Mouse (Mus musculus) limb, embryonic 11.5 days (tissue): ENCODE results near the gene Naif1. TPM values are rescaled to one million over a fixed set of nuclear protein-coding genes. Genes with fewer than 3 reads are reported as not detected.

Experiments used
- ATAC-seq: fragments of 200-750 bp; cut with Nextera tagmentation; 2 replicates; pipeline ENCODE4 v1.8.0; 2017; ENCODE audit warnings: low read depth; ENCODE audit not compliant: insufficient number of reproducible peaks, low FRiP score, low TSS enrichment
- DNase-seq: peaks from one replicate; pipeline ENCODE4 v3.0.0-alpha.2; 2015; ENCODE audit warnings: low spot score
- H3K27ac ChIP-seq: fragments of 300-500 bp; sonication (generic); replicated peaks from 2 replicates; pipeline ENCODE4 v1.5.1; 2014; ENCODE audit warnings: low read depth, mild to moderate bottlenecking, low read length
- H3K27me3 ChIP-seq: fragments of 300-500 bp; sonication (generic); 2 replicates; pipeline ENCODE4 v1.6.1; 2014; ENCODE audit warnings: mild to moderate bottlenecking, low read length, mixed read lengths; ENCODE audit not compliant: control insufficient read depth, insufficient read depth
- H3K36me3 ChIP-seq: fragments of 300-500 bp; sonication (generic); 2 replicates; pipeline ENCODE4 v1.6.1; 2014; ENCODE audit warnings: mild to moderate bottlenecking, low read length, moderate library complexity, mixed read lengths; ENCODE audit not compliant: control insufficient read depth, insufficient read depth
- H3K4me1 ChIP-seq: fragments of 300-500 bp; sonication (generic); 2 replicates; pipeline ENCODE4 v1.6.1; 2014; ENCODE audit warnings: low read length, mixed read lengths; ENCODE audit not compliant: control insufficient read depth, insufficient read depth
- H3K4me2 ChIP-seq: fragments of 300-500 bp; sonication (generic); 2 replicates; pipeline ENCODE4 v1.6.1; 2014; ENCODE audit warnings: low read depth, mild to moderate bottlenecking, moderate library complexity; ENCODE audit not compliant: severe bottlenecking
- H3K4me3 ChIP-seq: fragments of 300-500 bp; sonication (generic); 2 replicates; pipeline ENCODE4 v1.5.1; 2014; ENCODE audit warnings: low read depth, low read length
- H3K9ac ChIP-seq: fragments of 300-500 bp; sonication (generic); 2 replicates; pipeline ENCODE4 v1.6.1; 2014; ENCODE audit warnings: mild to moderate bottlenecking, low read length
- H3K9me3 ChIP-seq: fragments of 300-500 bp; sonication (generic); 2 replicates; pipeline ENCODE4 v1.6.1; 2016; ENCODE audit warnings: low read length; ENCODE audit not compliant: control insufficient read depth
- WGBS: fragments of 180-500 bp; shearing (Covaris S2); extraction: QIAGEN DNeasy Blood & Tissue Kit; methylation state at CpG from one replicate; pipeline ENCODE4 v1.1.7; 2014; 5-methylcytosine and 5-hydroxymethylcytosine counted together
- polyA plus RNA-seq: library from polyadenylated mRNA; unstranded; fragments of >200 nt; fragmentation: Nextera tagmentation; extraction: Ambion mirVana; gene quantifications from 2 replicates; pipeline ENCODE4 v1.2.1, GENCODE M21; 2014

Naif1 gene
- polyA plus RNA-seq, 1 experiment from 2014 or later: 5.6 TPM

GRCm38 (mm10) chr2:32445535-32445934 lies 4.7 kb upstream of the Naif1 start:
- H3K9me3 ChIP-seq: no peaks in the 10 kb centered on the region; the same call in 1 of the 2 replicates
- no peak overlapping the region for H3K4me2 ChIP-seq
- no peak overlapping the region for H3K27ac ChIP-seq
- no peak overlapping the region for H3K9ac ChIP-seq
- 0 out of 2 replicates have a peak, but pooled peaks cover 3% of the 10 kb centered on the region for H3K4me1 ChIP-seq
- ATAC-seq (no peak), DNase-seq (no peak)
- H3K36me3 ChIP-seq: no peaks in the 10 kb centered on the region
- H3K4me3 ChIP-seq: no peak overlapping the region
- H3K27me3 ChIP-seq: no peaks in the 10 kb centered on the region
- WGBS: 68% methylated on average over 1 of the region's 1 CpGs

- Histone ChIP-seq H3K27me3 (no peaks in the 10 kb centered on the region), H3K9ac (no peak overlapping the region), H3K4me1 (peaks cover 7% of the 10 kb centered on the region; the same call in 1 of the 2 replicates), H3K36me3 (no peaks in the 10 kb centered on the region), H3K9me3 (no peaks in the 10 kb centered on the region; the same call in 1 of the 2 replicates), H3K4me2 (no peak overlapping the region), H3K27ac (0 out of 2 replicates have a peak overlapping the region, but pooled peaks have one; percentile 42), H3K4me3 (no peak overlapping the region)
- no peak for DNase-seq
- 83% methylated on average over 9 of the region's 9 CpGs for WGBS
- ATAC-seq: no peak
These were observed 2.9 kb upstream of the Naif1 start for GRCm38 (mm10) chr2:32447264-32447936.

- no peaks in the 10 kb centered on the region for H3K27me3 ChIP-seq
- H3K9me3 ChIP-seq: no peaks in the 10 kb centered on the region; the same call in 1 of the 2 replicates
- DNase-seq (no peak), ATAC-seq (no peak)
- H3K4me2 ChIP-seq: no peak overlapping the region
- no peaks in the 10 kb centered on the region for H3K36me3 ChIP-seq
- H3K27ac ChIP-seq: no peak overlapping the region
- no peak overlapping the region for H3K9ac ChIP-seq
- no peak overlapping the region for H3K4me3 ChIP-seq
- peaks cover 13% of the 10 kb centered on the region; the same call in 1 of the 2 replicates for H3K4me1 ChIP-seq
- 83% methylated on average over 1 of the region's 1 CpGs for WGBS
These were observed 1.8 kb upstream of the Naif1 start for GRCm38 (mm10) chr2:32448480-32448879.

- Histone ChIP-seq H3K9me3 (no peaks in the 10 kb centered on the region; the same call in 1 of the 2 replicates), H3K27me3 (no peaks in the 10 kb centered on the region), H3K4me1 (peaks cover 13% of the 10 kb centered on the region; the same call in 1 of the 2 replicates), H3K27ac (peak within 1 kb of the TSS; percentile 49), H3K4me2 (peak within 1 kb of the TSS; percentile 86), H3K9ac (peak within 1 kb of the TSS; percentile 77), H3K36me3 (no peaks in the 10 kb centered on the region), H3K4me3 (peak within 1 kb of the TSS; percentile 81)
- DNase-seq: peak; percentile 97
- peak; percentile 89 for ATAC-seq
- WGBS: under 1% methylated on average over 94 of the region's 103 CpGs
These were observed 906 bp downstream of the Naif1 start, which contains the start of gene Slc25a25 for GRCm38 (mm10) chr2:32450881-32451844. Gene Slc25a25, minus strand, starts transcription at chr2:32451445.

GRCm38 (mm10) chr2:32451870-32452372 lies 1.7 kb downstream of the Naif1 start:
- no peaks in the 10 kb centered on the region; the same call in 1 of the 2 replicates for H3K9me3 ChIP-seq
- H3K4me2 ChIP-seq: peak overlapping the region; percentile 86
- no peaks in the 10 kb centered on the region for H3K27me3 ChIP-seq
- under 1% methylated on average over 25 of the region's 25 CpGs for WGBS
- H3K4me1 ChIP-seq: peaks cover 13% of the 10 kb centered on the region; the same call in 1 of the 2 replicates
- H3K36me3 ChIP-seq: no peaks in the 10 kb centered on the region
- ATAC-seq (peak; percentile 96), DNase-seq (peak; percentile 99)
- peak overlapping the region; percentile 81 for H3K4me3 ChIP-seq
- peak overlapping the region; percentile 49 for H3K27ac ChIP-seq
- no peak overlapping the region for H3K9ac ChIP-seq

- Histone ChIP-seq H3K27ac (0 out of 2 replicates have a peak overlapping the region, but pooled peaks have one; percentile 8), H3K9me3 (no peaks in the 10 kb centered on the region; the same call in 1 of the 2 replicates), H3K4me3 (peak overlapping the region; percentile 18), H3K9ac (no peak overlapping the region), H3K36me3 (no peaks in the 10 kb centered on the region), H3K27me3 (no peaks in the 10 kb centered on the region), H3K4me1 (peaks cover 13% of the 10 kb centered on the region; the same call in 1 of the 2 replicates), H3K4me2 (peak overlapping the region; percentile 41)
- no peak for ATAC-seq
- no peak for DNase-seq
- 95% methylated on average over 16 of the region's 16 CpGs for WGBS
These were observed 2.2 kb downstream of the Naif1 start for GRCm38 (mm10) chr2:32452441-32452971.

GRCm38 (mm10) chr2:32453641-32454303 lies 3.5 kb downstream of the Naif1 start:
- Histone ChIP-seq H3K9ac (no peak overlapping the region), H3K9me3 (no peaks in the 10 kb centered on the region; the same call in 1 of the 2 replicates), H3K27ac (no peak overlapping the region), H3K4me1 (peaks cover 13% of the 10 kb centered on the region; the same call in 1 of the 2 replicates), H3K27me3 (no peaks in the 10 kb centered on the region), H3K4me3 (no peak overlapping the region), H3K36me3 (no peaks in the 10 kb centered on the region), H3K4me2 (no peak overlapping the region)
- 88% methylated on average over 5 of the region's 5 CpGs for WGBS
- ATAC-seq (no peak), DNase-seq (no peak)
